ENCODE assay signal across 8 mouse cellular contexts in genomic region chr2:27141950-27142693, GRCm38 (mm10). TPM values are rescaled to one million over a fixed set of nuclear protein-coding genes. Genes with fewer than 3 reads are reported as not detected.
DNase-seq lines count a peak whose midpoint lies in the region; ATAC-seq and TF ChIP-seq lines count a peak whose summit lies in the region.

Fam163b (minus strand) TSS chr2:27142491.

- TF ChIP-seq POLR2A in liver, adult 2 months (IDR thresholded peaks at IDR 0.05; ENCODE audit: extremely low read depth, insufficient read depth, low read length), result no peak
- TF ChIP-seq POLR2A in olfactory bulb, adult 2 months (IDR thresholded peaks at IDR 0.05; ENCODE audit: insufficient read depth, low read depth, low read length), result peak; percentile 87

- under 1% methylated on average over 61 of the region's 62 CpGs for WGBS in lung, embryonic 14.5 days
- WGBS in heart, embryonic 11.5 days (ENCODE audit: insufficient replicate concordance), result under 1% methylated on average over 59 of the region's 62 CpGs
- under 1% methylated on average over 56 of the region's 62 CpGs for WGBS in kidney, embryonic 16.5 days
- 3% methylated on average over 62 of the region's 62 CpGs for WGBS in liver, adult 2 months
- under 1% methylated on average over 62 of the region's 62 CpGs for WGBS in olfactory bulb, adult 2 months

- no peaks in the 10 kb centered on the region for H3K36me3 ChIP-seq in lung, embryonic 14.5 days (ENCODE audit: insufficient read depth)
- H3K36me3 ChIP-seq in heart, embryonic 11.5 days (ENCODE audit: control insufficient read depth, insufficient read depth, low read length), result no peaks in the 10 kb centered on the region
- H3K36me3 ChIP-seq in kidney, embryonic 16.5 days (ENCODE audit: insufficient read depth, low read length), result no peaks in the 10 kb centered on the region
- no peaks in the 10 kb centered on the region for H3K36me3 ChIP-seq in liver, adult 2 months (ENCODE audit: control insufficient read depth, insufficient read depth, low read length)

- peak within 1 kb of the TSS; percentile 31 for H3K4me3 ChIP-seq in lung, embryonic 14.5 days (ENCODE audit: low read depth, low read length)
- peak within 1 kb of the TSS; percentile 49 for H3K4me3 ChIP-seq in heart, embryonic 11.5 days (ENCODE audit: low read depth, low read length)
- H3K4me3 ChIP-seq in kidney, embryonic 16.5 days (ENCODE audit: low read length), result peak within 1 kb of the TSS; percentile 41
- no peak within 1 kb of the TSS for H3K4me3 ChIP-seq in liver, adult 2 months (ENCODE audit: insufficient read depth, low read depth, low read length)
- H3K4me3 ChIP-seq in olfactory bulb, adult 2 months (ENCODE audit: insufficient read depth, low read depth, low read length), result peak within 1 kb of the TSS; percentile 53

- no peaks in the 10 kb centered on the region for H3K9me3 ChIP-seq in lung, embryonic 14.5 days (ENCODE audit: low read depth, low read length)
- H3K9me3 ChIP-seq in heart, embryonic 11.5 days (replicated peaks; ENCODE audit: control insufficient read depth, low read length), result no peaks in the 10 kb centered on the region
- no peaks in the 10 kb centered on the region for H3K9me3 ChIP-seq in kidney, embryonic 16.5 days (ENCODE audit: low read length)

- no peak for TF ChIP-seq CTCF in lung, embryonic 14.5 days (IDR thresholded peaks at IDR 0.05; ENCODE audit: low read depth)
- no peak for TF ChIP-seq CTCF in liver, adult 2 months (IDR thresholded peaks at IDR 0.05; ENCODE audit: low read depth, low read length)
- no peak for TF ChIP-seq CTCF in olfactory bulb, adult 2 months (IDR thresholded peaks at IDR 0.05; ENCODE audit: insufficient read depth, low read depth, low read length)

- H3K79me2 ChIP-seq in liver, adult 2 months (ENCODE audit: control insufficient read depth, insufficient read depth, low read length), result no peaks in the 10 kb centered on the region

- H3K27me3 ChIP-seq in lung, embryonic 14.5 days (ENCODE audit: insufficient read depth, low read length), result peaks cover 37% of the 10 kb centered on the region
- H3K27me3 ChIP-seq in heart, embryonic 11.5 days (ENCODE audit: control insufficient read depth, insufficient read depth, low read length), result peaks cover 56% of the 10 kb centered on the region
- H3K27me3 ChIP-seq in kidney, embryonic 16.5 days (ENCODE audit: insufficient read depth, low read length), result peaks cover 22% of the 10 kb centered on the region
- H3K27me3 ChIP-seq in liver, adult 2 months (ENCODE audit: control insufficient read depth, insufficient read depth, low read length), result peaks cover 2% of the 10 kb centered on the region; the same call in 1 of the 2 replicates

- H3K4me2 ChIP-seq in lung, embryonic 14.5 days, result peak within 1 kb of the TSS; percentile 72
- H3K4me2 ChIP-seq in heart, embryonic 11.5 days, result peak within 1 kb of the TSS; percentile 89
- peak within 1 kb of the TSS; percentile 69 for H3K4me2 ChIP-seq in kidney, embryonic 16.5 days (replicated peaks; ENCODE audit: low read depth, low read length)

- ATAC-seq in lung, embryonic 14.5 days (ENCODE audit: insufficient read depth), result peak; percentile 77
- no peak for ATAC-seq in heart, embryonic 11.5 days (replicated peaks; ENCODE audit: insufficient number of reproducible peaks, low FRiP score, low TSS enrichment)
- ATAC-seq in kidney, embryonic 16.5 days (ENCODE audit: low FRiP score, low TSS enrichment), result peak; percentile 82
- ATAC-seq in monocyte, adult 5-6 weeks (replicated peaks; ENCODE audit: insufficient number of reproducible peaks, low FRiP score, low TSS enrichment, poor library complexity, severe bottlenecking), result no peak

- peak; percentile 87 for DNase-seq in lung, embryonic 14.5 days
- no peak for DNase-seq in lung, postnatal 25 days (ENCODE audit: low spot score)
- peak; percentile 53 to 55 for DNase-seq in cerebellum, postnatal 10 days
- DNase-seq in liver, adult 2 months (ENCODE audit: extremely low read depth, low read depth, low spot score), result peak; percentile 13

- peak within 1 kb of the TSS; percentile 32 for H3K9ac ChIP-seq in lung, embryonic 14.5 days
- no peak within 1 kb of the TSS for H3K9ac ChIP-seq in heart, embryonic 11.5 days (ENCODE audit: low read depth, low read length)
- H3K9ac ChIP-seq in kidney, embryonic 16.5 days (replicated peaks; ENCODE audit: low read length), result no peak within 1 kb of the TSS
- no peak within 1 kb of the TSS for H3K9ac ChIP-seq in liver, adult 2 months (ENCODE audit: low read depth, low read length)

- H3K4me1 ChIP-seq in lung, embryonic 14.5 days (ENCODE audit: insufficient read depth), result 0 out of 2 replicates have a peak, but pooled peaks cover 3% of the 10 kb centered on the region
- H3K4me1 ChIP-seq in heart, embryonic 11.5 days (ENCODE audit: control insufficient read depth, insufficient read depth, low read length), result peaks cover 6% of the 10 kb centered on the region; the same call in 1 of the 2 replicates
- peaks cover 5% of the 10 kb centered on the region for H3K4me1 ChIP-seq in kidney, embryonic 16.5 days (ENCODE audit: insufficient read depth, low read length)
- no peaks in the 10 kb centered on the region for H3K4me1 ChIP-seq in liver, adult 2 months (ENCODE audit: control insufficient read depth, insufficient read depth, low read length)
- H3K4me1 ChIP-seq in olfactory bulb, adult 2 months (ENCODE audit: control insufficient read depth, insufficient read depth, low read length), result peaks cover 30% of the 10 kb centered on the region

- H3K27ac ChIP-seq in lung, embryonic 14.5 days (ENCODE audit: low read depth), result no peak within 1 kb of the TSS
- no peak within 1 kb of the TSS for H3K27ac ChIP-seq in heart, embryonic 11.5 days (ENCODE audit: low read depth, low read length)
- no peak within 1 kb of the TSS for H3K27ac ChIP-seq in kidney, embryonic 16.5 days (ENCODE audit: low read length)
- no peak within 1 kb of the TSS for H3K27ac ChIP-seq in liver, adult 2 months (replicated peaks; ENCODE audit: insufficient read depth, low read depth, low read length)
- H3K27ac ChIP-seq in olfactory bulb, adult 2 months (ENCODE audit: insufficient read depth, low read depth, low read length), result peak within 1 kb of the TSS; percentile 91

RNA-seq across cellular contexts. Expression of gene Fam163b, which starts in this region (rescaled TPM):
- polyA plus RNA-seq in lung, embryonic 14.5 days (2014; fragmentation: Nextera tagmentation; extraction: Ambion mirVana), result 0.61 and 0.70 TPM in 2 replicates
- 0.39 and 0.54 TPM in 2 replicates for polyA plus RNA-seq in heart, embryonic 11.5 days (2014; fragmentation: Nextera tagmentation; extraction: Ambion mirVana)
- polyA plus RNA-seq in kidney, embryonic 16.5 days (2015; fragmentation: Nextera tagmentation; extraction: Ambion mirVana), result 0.08 and 0.14 TPM in 2 replicates
- total RNA-seq in liver, adult 2 months (2014; rRNA removed), result not detected in 2 replicates
- polyA plus RNA-seq in liver, adult 2 months (2012; rRNA removed), result not detected in 2 replicates
- polyA plus RNA-seq in olfactory bulb, adult 2 months (2012; ENCODE audit: insufficient read depth, insufficient read length, low replicate concordance, missing spikeins), result 155 TPM in 1 of 2 replicates, not detected in the other
- not detected in 3 replicates for total RNA-seq in monocyte, adult 5-6 weeks (2017)

Comparison
In these comparisons a context has a peak if more than half of its experiments do, and no peak if none do; other contexts are left out.
1. Peak in DNase-seq, ATAC-seq, H3K4me3 ChIP-seq, H3K9ac ChIP-seq and H3K4me2 ChIP-seq in lung, embryonic 14.5 days; RNA of the gene not detected or under 1 TPM.
2. Peak in ATAC-seq, H3K4me3 ChIP-seq and H3K4me2 ChIP-seq in kidney, embryonic 16.5 days; RNA of the gene not detected or under 1 TPM.
3. Peak in DNase-seq in liver, adult 2 months; RNA of the gene not detected or under 1 TPM.